Mouse (Mus musculus) hindbrain, embryonic 11.5 days (tissue): ENCODE results near the gene Slit1. TPM values are rescaled to one million over a fixed set of nuclear protein-coding genes. Genes with fewer than 3 reads are reported as not detected.

ENCODE experiments used
- ATAC-seq: fragments of 200-750 bp; cut with Nextera tagmentation; 2 replicates; pipeline ENCODE4 v1.8.0; 2017; ENCODE audit warnings: mild to moderate bottlenecking, moderate TSS enrichment, moderate library complexity; ENCODE audit not compliant: low FRiP score
- DNase-seq: peaks from one replicate; pipeline ENCODE4 v3.0.0-alpha.2; 2015; ENCODE audit warnings: low spot score
- H3K27ac ChIP-seq: fragments of 300-500 bp; sonication (generic); 2 replicates; pipeline ENCODE4 v1.5.1; 2014; ENCODE audit warnings: mild to moderate bottlenecking, low read depth, low read length
- H3K27me3 ChIP-seq: fragments of 300-500 bp; sonication (generic); 2 replicates; pipeline ENCODE4 v1.6.1; 2014; ENCODE audit warnings: mild to moderate bottlenecking, low read length, moderate library complexity, mixed read lengths; ENCODE audit not compliant: control insufficient read depth, insufficient read depth
- H3K36me3 ChIP-seq: fragments of 300-500 bp; sonication (generic); 2 replicates; pipeline ENCODE4 v1.6.1; 2014; ENCODE audit warnings: mild to moderate bottlenecking, low read length, moderate library complexity, mixed read lengths; ENCODE audit not compliant: control insufficient read depth, insufficient read depth
- H3K4me1 ChIP-seq: fragments of 300-500 bp; sonication (generic); replicated peaks from 2 replicates; pipeline ENCODE4 v1.6.1; 2014; ENCODE audit warnings: low read length, mixed read lengths; ENCODE audit not compliant: control insufficient read depth, insufficient read depth
- H3K4me2 ChIP-seq: fragments of 300-500 bp; sonication (generic); replicated peaks from 2 replicates; pipeline ENCODE4 v1.6.1; 2014; ENCODE audit warnings: mild to moderate bottlenecking, low read depth, low read length
- H3K4me3 ChIP-seq: fragments of 300-500 bp; sonication (generic); 2 replicates; pipeline ENCODE4 v1.5.1; 2014; ENCODE audit warnings: low read depth, low read length
- H3K9ac ChIP-seq: fragments of 300-500 bp; sonication (generic); 2 replicates; pipeline ENCODE4 v1.6.1; 2014; ENCODE audit warnings: low read depth, low read length
- H3K9me3 ChIP-seq: fragments of 300-500 bp; sonication (generic); 2 replicates; pipeline ENCODE4 v1.6.1; 2016; ENCODE audit warnings: low read length; ENCODE audit not compliant: control insufficient read depth
- WGBS: fragments of 180-500 bp; shearing (Covaris S2); extraction: QIAGEN DNeasy Blood & Tissue Kit; methylation state at CpG from one replicate; pipeline ENCODE4 v1.1.7; 2014; 5-methylcytosine and 5-hydroxymethylcytosine counted together
- polyA plus RNA-seq: library from polyadenylated mRNA; unstranded; fragments of >200 nt; fragmentation: Nextera tagmentation; extraction: Ambion mirVana; gene quantifications from 2 replicates; pipeline ENCODE4 v1.2.1, GENCODE M21; 2014

Slit1 gene
- polyA plus RNA-seq, 1 experiment from 2014 or later, result 22.8 TPM

DNA sequence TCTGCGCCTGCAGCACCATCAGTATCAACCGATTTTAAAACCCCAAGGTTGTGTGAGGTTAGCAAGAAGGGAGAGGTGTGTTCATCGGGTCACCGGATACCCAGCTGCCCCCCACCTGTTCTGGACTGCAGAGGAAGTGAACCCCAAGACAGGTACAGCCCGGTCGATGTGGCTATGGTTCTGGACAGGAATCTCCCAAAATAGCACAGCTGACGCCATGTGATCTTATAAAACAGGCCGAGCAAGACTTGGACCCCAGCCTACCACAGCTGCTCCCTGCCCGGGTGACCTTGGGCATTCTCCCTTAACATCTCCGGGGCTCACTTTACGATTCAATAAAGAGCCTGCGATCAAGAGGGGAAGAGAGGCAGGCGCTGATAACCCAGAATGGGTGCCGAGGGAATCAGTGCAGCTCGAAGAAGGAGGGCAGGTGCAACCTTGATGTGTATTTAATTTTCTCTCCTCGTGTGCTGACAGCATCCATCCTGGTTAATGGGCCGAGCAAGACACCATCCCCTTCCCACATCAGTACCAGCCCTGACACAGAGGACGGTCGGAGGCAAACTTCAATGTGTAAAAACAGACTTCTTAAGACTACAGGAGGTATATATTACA lies 124.6 kb downstream of the Slit1 start:
- Histone ChIP-seq H3K27me3 (peaks cover 14% of the 10 kb centered on the region), H3K9ac (no peak overlapping the region), H3K4me1 (peaks cover 12% of the 10 kb centered on the region), H3K27ac (no peak overlapping the region), H3K36me3 (no peaks in the 10 kb centered on the region), H3K4me3 (no peak overlapping the region), H3K4me2 (no peak overlapping the region), H3K9me3 (no peaks in the 10 kb centered on the region)
- no peak for DNase-seq
- WGBS, result 72% methylated on average over 19 of the region's 19 CpGs
- peak; percentile 43; the same call in 1 of the 2 replicates for ATAC-seq

- no peak overlapping the region for H3K4me3 ChIP-seq
- no peak overlapping the region for H3K4me2 ChIP-seq
- DNase-seq (no peak), ATAC-seq (0 out of 2 replicates have a peak, but pooled peaks have one; percentile 39)
- H3K4me1 ChIP-seq, result peaks cover 12% of the 10 kb centered on the region
- H3K36me3 ChIP-seq, result no peaks in the 10 kb centered on the region
- peaks cover 15% of the 10 kb centered on the region for H3K27me3 ChIP-seq
- H3K9ac ChIP-seq, result no peak overlapping the region
- H3K27ac ChIP-seq, result no peak overlapping the region
- 69% methylated on average over 6 of the region's 6 CpGs for WGBS
- H3K9me3 ChIP-seq, result no peaks in the 10 kb centered on the region
Measured at GRCm38 (mm10) chr19:41618153-41618657, 125.3 kb downstream of the Slit1 start.

- no peak overlapping the region for H3K9ac ChIP-seq
- H3K4me1 ChIP-seq, result peaks cover 14% of the 10 kb centered on the region
- DNase-seq (no peak), ATAC-seq (no peak)
- no peak overlapping the region for H3K4me3 ChIP-seq
- no peak overlapping the region for H3K4me2 ChIP-seq
- H3K9me3 ChIP-seq, result no peaks in the 10 kb centered on the region
- no peak overlapping the region for H3K27ac ChIP-seq
- H3K27me3 ChIP-seq, result peaks cover 15% of the 10 kb centered on the region
- H3K36me3 ChIP-seq, result no peaks in the 10 kb centered on the region
- WGBS, result 76% methylated on average over 13 of the region's 13 CpGs
Measured at GRCm38 (mm10) chr19:41617102-41617501, 126.4 kb downstream of the Slit1 start.

GRCm38 (mm10) chr19:41616274-41616673 lies 127.2 kb downstream of the Slit1 start:
- ATAC-seq (no peak), DNase-seq (no peak)
- peaks cover 14% of the 10 kb centered on the region for H3K4me1 ChIP-seq
- no peak overlapping the region for H3K9ac ChIP-seq
- H3K9me3 ChIP-seq, result no peaks in the 10 kb centered on the region
- no peak overlapping the region for H3K27ac ChIP-seq
- WGBS, result 74% methylated on average over 6 of the region's 6 CpGs
- no peak overlapping the region for H3K4me3 ChIP-seq
- no peaks in the 10 kb centered on the region for H3K36me3 ChIP-seq
- H3K4me2 ChIP-seq, result no peak overlapping the region
- peaks cover 15% of the 10 kb centered on the region for H3K27me3 ChIP-seq

GRCm38 (mm10) chr19:41615606-41616224 lies 127.8 kb downstream of the Slit1 start:
- Histone ChIP-seq H3K4me1 (peaks cover 14% of the 10 kb centered on the region), H3K36me3 (no peaks in the 10 kb centered on the region), H3K4me2 (no peak overlapping the region), H3K9me3 (no peaks in the 10 kb centered on the region), H3K9ac (no peak overlapping the region), H3K27me3 (peaks cover 18% of the 10 kb centered on the region), H3K4me3 (no peak overlapping the region), H3K27ac (no peak overlapping the region)
- ATAC-seq (peak; percentile 77), DNase-seq (peak; percentile 76)
- WGBS, result 44% methylated on average over 11 of the region's 11 CpGs

DNA sequence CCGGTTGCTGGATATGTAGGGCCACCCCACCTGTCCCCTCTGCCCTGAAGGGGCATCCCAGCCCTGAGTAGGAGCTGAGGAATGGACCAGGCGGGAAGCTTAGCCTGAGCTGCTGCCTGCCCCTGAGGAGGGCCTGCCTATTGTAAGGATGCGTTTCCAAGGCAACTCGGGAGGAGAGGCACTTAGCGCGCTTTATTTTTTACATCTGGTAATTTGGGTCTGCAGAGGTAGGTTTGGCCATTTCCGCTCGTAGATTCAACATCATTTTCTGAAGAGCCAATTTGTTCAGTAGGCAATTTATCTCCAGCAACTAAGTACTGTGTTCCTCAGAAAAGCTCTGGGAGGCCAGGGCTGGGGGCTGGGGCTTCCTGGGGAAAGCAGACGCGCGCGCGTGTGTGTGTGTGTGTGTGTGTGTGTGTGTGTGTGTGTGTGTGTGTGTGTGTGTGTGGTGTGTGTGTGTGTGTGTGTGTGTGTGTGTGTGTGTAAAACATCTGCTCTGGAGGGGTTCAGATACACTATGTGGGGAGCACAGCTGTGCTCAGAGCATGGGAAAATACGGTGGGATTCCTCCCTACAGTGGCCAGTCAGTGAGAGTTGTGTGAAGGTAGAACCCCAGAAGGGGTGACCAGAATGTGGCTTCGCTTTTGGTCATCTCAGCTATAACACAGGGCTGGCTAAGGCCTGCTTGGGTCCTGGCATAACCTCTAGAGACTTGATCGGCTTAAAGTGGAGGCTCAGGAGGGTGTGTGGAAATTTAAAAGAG lies 130.0 kb downstream of the Slit1 start:
- Histone ChIP-seq H3K36me3 (no peaks in the 10 kb centered on the region), H3K4me1 (peaks cover 13% of the 10 kb centered on the region), H3K9ac (no peak overlapping the region)

GRCm38 (mm10) chr19:41611683-41612082 lies 131.8 kb downstream of the Slit1 start:
- WGBS, result 86% methylated on average over 6 of the region's 6 CpGs
- Histone ChIP-seq H3K27ac (no peak overlapping the region), H3K4me2 (no peak overlapping the region), H3K4me3 (no peak overlapping the region), H3K9ac (no peak overlapping the region), H3K9me3 (no peaks in the 10 kb centered on the region), H3K36me3 (no peaks in the 10 kb centered on the region), H3K27me3 (peaks cover 12% of the 10 kb centered on the region; the same call in 1 of the 2 replicates), H3K4me1 (peaks cover 5% of the 10 kb centered on the region; the same call in 1 of the 2 replicates)
- ATAC-seq (no peak), DNase-seq (no peak)

More for the DNA sequence above, 130.0 kb downstream of the Slit1 start:
- no peak overlapping the region for H3K27ac ChIP-seq
- peaks cover 18% of the 10 kb centered on the region for H3K27me3 ChIP-seq
- H3K4me3 ChIP-seq, result no peak overlapping the region
- peak; percentile 48; the same call in 1 of the 2 replicates for ATAC-seq
- 23% methylated on average over 15 of the region's 16 CpGs for WGBS
- H3K9me3 ChIP-seq, result no peaks in the 10 kb centered on the region
- no peak overlapping the region for H3K4me2 ChIP-seq
- DNase-seq, result peak; percentile 53

DNA sequence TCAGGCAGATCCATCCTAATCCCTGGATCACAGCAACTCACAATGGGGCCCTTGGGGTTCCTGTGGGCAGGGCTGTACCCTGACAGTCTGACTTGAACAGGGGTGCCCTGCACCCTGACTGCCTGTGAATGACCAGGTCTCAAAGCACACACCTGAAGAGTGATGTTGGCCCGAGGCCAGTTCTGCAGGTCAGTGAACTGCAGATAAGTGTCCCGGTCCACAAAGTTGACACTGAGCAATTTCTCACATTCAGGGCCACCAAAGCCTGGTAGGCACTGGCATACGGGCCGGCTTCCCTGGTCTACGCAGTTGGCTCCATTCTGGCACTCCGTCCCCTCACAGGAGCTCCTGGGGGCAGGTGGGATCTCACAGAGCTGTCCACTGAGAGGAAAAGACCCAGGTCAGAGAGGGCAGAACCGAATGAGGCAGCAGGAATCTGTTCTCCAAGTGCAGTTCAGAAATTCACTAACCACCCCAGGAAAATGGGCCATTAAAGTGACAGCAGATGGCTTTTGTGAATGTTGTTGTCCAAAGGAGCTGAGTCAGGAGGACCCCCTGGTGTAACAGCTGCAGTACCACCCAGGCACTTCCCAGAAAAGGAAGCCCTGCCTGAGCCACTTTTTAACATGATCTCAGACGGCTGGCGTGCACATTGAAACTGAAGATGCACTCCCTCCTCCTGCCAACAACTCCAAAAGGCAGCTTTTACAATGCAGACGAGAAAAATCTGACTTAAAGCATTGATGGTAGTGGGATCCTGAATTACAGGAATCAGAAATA lies 137.1 kb downstream of the Slit1 start:
- Histone ChIP-seq H3K27ac (no peak overlapping the region), H3K27me3 (peaks cover 3% of the 10 kb centered on the region; the same call in 1 of the 2 replicates), H3K4me1 (no peaks in the 10 kb centered on the region), H3K4me3 (no peak overlapping the region), H3K9ac (no peak overlapping the region), H3K9me3 (no peaks in the 10 kb centered on the region), H3K36me3 (no peaks in the 10 kb centered on the region), H3K4me2 (no peak overlapping the region)
- no peak for DNase-seq
- ATAC-seq, result no peak
- WGBS, result 76% methylated on average over 10 of the region's 10 CpGs
